Mouse (Mus musculus) myocyte (in vitro differentiated cells): ENCODE measurements around the gene Asic2. TPM values are rescaled to one million over a fixed set of nuclear protein-coding genes. Genes with fewer than 3 reads are reported as not detected.

ENCODE experiments used
- H3K27me3 ChIP-seq: one replicate; pipeline ENCODE4 v1.6.1; 2011; ENCODE audit not compliant: control insufficient read depth, insufficient read depth, insufficient read length
- H3K36me3 ChIP-seq: one replicate; pipeline ENCODE4 v1.6.1; 2011; ENCODE audit not compliant: control insufficient read depth, insufficient read depth
- H3K4me2 ChIP-seq: one replicate; pipeline ENCODE4 v1.6.1; 2011; ENCODE audit warnings: low read depth, control low read depth
- H3K4me3 ChIP-seq: one replicate; pipeline ENCODE4 v1.5.1; 2011; ENCODE audit warnings: mild to moderate bottlenecking, control low read depth, moderate library complexity
- H3K79me2 ChIP-seq: one replicate; pipeline ENCODE4 v1.6.1; 2011; ENCODE audit not compliant: control insufficient read depth, insufficient read depth
- H3ac ChIP-seq: one replicate; pipeline ENCODE4 v1.6.1; 2011; ENCODE audit not compliant: control insufficient read depth, insufficient read length
- CEBPB ChIP-seq: IDR thresholded peaks from 2 replicates; pipeline ENCODE4 v1.6.1; 2011; ENCODE audit warnings: mild to moderate bottlenecking, moderate library complexity; ENCODE audit not compliant: poor library complexity, insufficient read depth, severe bottlenecking
- E2F4 ChIP-seq: IDR thresholded peaks from one replicate; pipeline ENCODE4 v1.6.1; 2011; ENCODE audit warnings: mild to moderate bottlenecking, control low read depth, moderate library complexity; ENCODE audit not compliant: insufficient read depth
- MAX ChIP-seq: IDR thresholded peaks from one replicate; pipeline ENCODE4 v1.6.1; 2011; ENCODE audit warnings: low read depth, mild to moderate bottlenecking, control low read depth
- MYOD1 ChIP-seq, 3 experiments: IDR thresholded peaks; one replicate each; pipeline ENCODE4 v1.6.1; 2011; ENCODE audit warnings: control low read depth in 2 of 3, low read depth in 2 of 3, mild to moderate bottlenecking in 2 of 3, moderate library complexity in 1 of 3; ENCODE audit not compliant: insufficient read length in 2 of 3, control insufficient read depth in 1 of 3
- MYOG ChIP-seq, 3 experiments: IDR thresholded peaks; one replicate each; pipeline ENCODE4 v1.6.1; 2011; ENCODE audit warnings: control low read depth in 2 of 3, low read depth in 2 of 3, mild to moderate bottlenecking in 2 of 3; ENCODE audit not compliant: insufficient read length in 2 of 3, control insufficient read depth in 1 of 3, insufficient read depth in 1 of 3
- POLR2A ChIP-seq: IDR thresholded peaks from one replicate; pipeline ENCODE4 v1.6.1; 2011; ENCODE audit warnings: low read depth, mild to moderate bottlenecking, control low read depth, moderate library complexity; ENCODE audit not compliant: insufficient read length
- POLR2AphosphoS2 ChIP-seq: IDR thresholded peaks from one replicate; pipeline ENCODE4 v1.6.1; 2011; ENCODE audit warnings: low read depth, control low read depth; ENCODE audit not compliant: insufficient read length
- REST ChIP-seq: IDR thresholded peaks from one replicate; pipeline ENCODE4 v1.6.1; 2011; ENCODE audit warnings: mild to moderate bottlenecking, control low read depth, moderate library complexity; ENCODE audit not compliant: insufficient read depth, insufficient read length
- SRF ChIP-seq: IDR thresholded peaks from one replicate; pipeline ENCODE4 v1.6.1; 2011; ENCODE audit warnings: low read depth; ENCODE audit not compliant: control insufficient read depth, insufficient read length
- TCF12 ChIP-seq: IDR thresholded peaks from one replicate; pipeline ENCODE4 v1.6.1; 2011; ENCODE audit warnings: mild to moderate bottlenecking, control low read depth; ENCODE audit not compliant: poor library complexity, insufficient read depth, severe bottlenecking
- TCF3 ChIP-seq: IDR thresholded peaks from one replicate; pipeline ENCODE4 v1.6.1; 2011; ENCODE audit warnings: low read depth, control low read depth; ENCODE audit not compliant: insufficient read length
- USF1 ChIP-seq: IDR thresholded peaks from one replicate; pipeline ENCODE4 v1.6.1; 2011; ENCODE audit warnings: low read depth, mild to moderate bottlenecking, control low read depth, moderate library complexity
- polyA plus RNA-seq: library from polyadenylated mRNA; unstranded; fragments of >200 nt; fragmentation: generic; extraction: Trizol; gene quantifications from one replicate; pipeline ENCODE4 v1.2.1, GENCODE M21; 2012; ENCODE audit warnings: missing spikeins

Gene Asic2
- polyA plus RNA-seq, 1 experiment: not detected

DNA sequence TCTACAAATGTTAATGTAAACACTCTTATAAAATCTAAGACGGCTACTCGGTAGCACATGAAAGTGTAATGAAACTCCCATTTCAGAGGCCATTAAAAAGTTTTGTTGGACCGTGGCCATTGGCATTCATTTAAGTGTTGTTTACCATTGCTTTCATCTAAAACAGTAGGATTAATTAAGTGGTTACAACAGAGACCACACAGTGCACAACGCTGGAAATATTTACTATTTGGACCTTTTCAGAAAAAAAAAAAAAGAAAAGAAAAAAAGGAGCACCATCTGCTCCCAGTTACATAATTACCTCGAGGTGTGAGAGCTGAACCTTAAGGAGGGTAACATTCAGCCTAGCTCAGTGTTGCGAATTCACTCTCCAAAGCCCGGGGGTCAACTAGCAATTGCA lies 1122.8 kb downstream of the Asic2 start:
- Histone ChIP-seq H3K79me2 (no peaks in the 10 kb centered on the region), H3ac (no peak overlapping the region), H3K4me3 (no peak overlapping the region), H3K27me3 (peaks cover 26% of the 10 kb centered on the region), H3K4me2 (no peak overlapping the region), H3K36me3 (no peaks in the 10 kb centered on the region)
- no peak for TF ChIP-seq REST
- TF ChIP-seq MYOG (IDR thresholded peaks at IDR 0.05; ENCODE audit: control insufficient read depth in 1 of 3, insufficient read depth in 1 of 3, insufficient read length in 2 of 3, low read depth in 2 of 3): no peak
- no peak for TF ChIP-seq POLR2AphosphoS2
- TF ChIP-seq MYOD1 (IDR thresholded peaks at IDR 0.05; ENCODE audit: control insufficient read depth in 1 of 3, insufficient read length in 2 of 3, low read depth in 2 of 3): no peak
- TF ChIP-seq TCF12: no peak
- no peak for TF ChIP-seq SRF
- no peak for TF ChIP-seq POLR2A
- no peak for TF ChIP-seq TCF3
- no peak for TF ChIP-seq E2F4
- no peak for TF ChIP-seq CEBPB
- no peak for TF ChIP-seq USF1
- no peak for TF ChIP-seq MAX

DNA sequence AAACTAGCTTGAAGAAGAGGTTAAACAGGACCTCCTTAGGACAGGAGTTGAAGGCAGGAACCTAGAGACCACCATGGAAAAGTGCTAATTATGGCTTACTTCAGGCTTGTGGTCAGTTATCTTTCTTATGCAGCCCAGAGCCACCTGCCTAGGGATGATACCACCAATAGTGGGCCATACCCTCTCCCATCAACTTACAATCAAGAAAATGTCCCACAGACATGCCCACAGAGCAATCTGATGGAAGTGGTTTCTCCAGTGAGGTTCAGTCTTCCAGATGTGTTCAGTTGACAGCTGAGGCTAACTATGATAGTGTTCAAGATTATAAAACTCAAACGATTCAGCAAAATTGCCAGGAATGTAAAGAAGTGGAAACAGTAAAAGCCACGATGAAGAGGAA lies 1124.8 kb downstream of the Asic2 start:
- H3K4me2 ChIP-seq: no peak overlapping the region
- no peak overlapping the region for H3ac ChIP-seq

DNA sequence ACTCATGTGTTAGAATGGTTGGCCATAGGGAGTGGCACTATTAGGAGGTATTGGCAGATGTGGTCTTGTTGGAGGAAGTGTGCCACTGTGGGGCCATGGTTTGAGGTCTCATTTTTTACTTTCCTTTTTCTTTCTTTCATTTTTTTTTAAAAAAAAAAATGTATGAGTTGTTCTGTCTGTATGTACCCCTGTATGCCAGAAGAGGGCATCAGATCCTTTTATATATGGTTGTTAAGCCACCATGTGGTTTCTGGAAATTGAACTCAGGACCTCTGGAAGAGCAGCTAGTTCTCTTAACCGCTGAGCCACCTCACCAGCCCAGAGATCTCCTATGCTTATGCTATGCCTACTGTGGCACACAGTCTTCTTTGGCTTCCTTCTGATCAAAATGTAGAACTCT lies 1129.5 kb downstream of the Asic2 start:
- H3K36me3 ChIP-seq: no peaks in the 10 kb centered on the region
- H3K4me3 ChIP-seq: no peak overlapping the region
- no peaks in the 10 kb centered on the region for H3K79me2 ChIP-seq
- H3K4me2 ChIP-seq: no peak overlapping the region
- peaks cover 14% of the 10 kb centered on the region for H3K27me3 ChIP-seq
- no peak for TF ChIP-seq TCF12
- no peak for TF ChIP-seq E2F4
- TF ChIP-seq POLR2AphosphoS2: no peak
- TF ChIP-seq USF1: no peak
- TF ChIP-seq MAX: no peak
- TF ChIP-seq CEBPB: no peak
- no peak for TF ChIP-seq MYOD1 (IDR thresholded peaks at IDR 0.05; ENCODE audit: control insufficient read depth in 1 of 3, insufficient read length in 2 of 3, low read depth in 2 of 3)
- no peak for TF ChIP-seq MYOG (IDR thresholded peaks at IDR 0.05; ENCODE audit: control insufficient read depth in 1 of 3, insufficient read depth in 1 of 3, insufficient read length in 2 of 3, low read depth in 2 of 3)
- TF ChIP-seq SRF: no peak
- no peak for TF ChIP-seq REST
- no peak for TF ChIP-seq TCF3
- no peak for TF ChIP-seq POLR2A
- H3ac ChIP-seq: no peak overlapping the region

More for the DNA sequence above, 1124.8 kb downstream of the Asic2 start:
- TF ChIP-seq POLR2A (no peak), TCF12 (no peak), E2F4 (no peak), USF1 (no peak), MAX (no peak), POLR2AphosphoS2 (no peak), SRF (no peak), REST (no peak), MYOG (IDR thresholded peaks at IDR 0.05; ENCODE audit: control insufficient read depth in 1 of 3, insufficient read depth in 1 of 3, insufficient read length in 2 of 3, low read depth in 2 of 3) (no peak), CEBPB (no peak), TCF3 (no peak), MYOD1 (IDR thresholded peaks at IDR 0.05; ENCODE audit: control insufficient read depth in 1 of 3, insufficient read length in 2 of 3, low read depth in 2 of 3) (no peak)
- Histone ChIP-seq H3K4me3 (no peak overlapping the region), H3K27me3 (peaks cover 26% of the 10 kb centered on the region), H3K36me3 (no peaks in the 10 kb centered on the region), H3K79me2 (no peaks in the 10 kb centered on the region)

DNA sequence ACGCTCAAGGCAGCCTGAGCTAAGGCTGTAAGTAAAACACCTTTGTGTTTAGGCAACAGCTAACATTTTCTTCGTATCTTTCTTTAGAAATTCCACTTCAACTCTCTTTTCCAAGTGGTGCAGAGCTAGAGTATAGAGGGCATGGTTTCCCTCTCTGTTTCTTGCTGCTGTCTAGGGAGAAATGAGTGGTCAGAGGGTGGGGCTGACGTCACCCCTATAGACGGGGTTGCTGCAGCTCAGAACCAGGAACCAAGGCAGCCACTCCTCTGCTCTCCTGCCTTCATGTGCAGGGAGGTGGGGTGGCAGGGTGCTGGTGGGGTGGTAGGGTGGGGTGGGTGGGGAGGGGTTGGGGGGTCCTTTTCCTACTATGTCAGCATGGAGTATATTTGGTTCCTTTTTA lies 1132.4 kb downstream of the Asic2 start:
- no peaks in the 10 kb centered on the region for H3K36me3 ChIP-seq

DNA sequence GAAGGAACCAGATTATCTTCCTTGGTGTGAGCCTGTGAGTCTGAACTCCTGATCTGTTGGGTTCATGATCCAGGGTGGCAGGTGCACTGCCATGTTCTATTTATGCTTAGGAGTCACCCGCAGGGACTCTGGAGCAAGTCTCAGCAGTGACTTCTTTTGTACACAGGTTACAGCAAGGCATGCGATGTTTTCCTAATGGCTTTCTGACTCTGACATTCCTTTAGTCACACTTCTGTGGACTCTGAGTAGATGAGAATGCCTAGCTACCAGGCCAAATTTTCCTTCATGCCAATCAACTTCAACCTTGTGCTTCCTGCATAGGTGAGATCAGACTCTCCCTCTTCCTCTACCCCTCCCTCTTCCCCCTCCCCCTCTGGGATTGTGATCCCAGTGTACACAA lies 1132.9 kb downstream of the Asic2 start:
- Histone ChIP-seq H3K27me3 (peaks cover 16% of the 10 kb centered on the region), H3K4me2 (no peak overlapping the region), H3ac (no peak overlapping the region), H3K79me2 (no peaks in the 10 kb centered on the region), H3K36me3 (no peaks in the 10 kb centered on the region), H3K4me3 (no peak overlapping the region)
- no peak for TF ChIP-seq CEBPB
- no peak for TF ChIP-seq TCF12
- no peak for TF ChIP-seq E2F4
- no peak for TF ChIP-seq USF1
- no peak for TF ChIP-seq SRF
- no peak for TF ChIP-seq MYOG (IDR thresholded peaks at IDR 0.05; ENCODE audit: control insufficient read depth in 1 of 3, insufficient read depth in 1 of 3, insufficient read length in 2 of 3, low read depth in 2 of 3)
- TF ChIP-seq REST: no peak
- TF ChIP-seq TCF3: no peak
- no peak for TF ChIP-seq MYOD1 (IDR thresholded peaks at IDR 0.05; ENCODE audit: control insufficient read depth in 1 of 3, insufficient read length in 2 of 3, low read depth in 2 of 3)
- TF ChIP-seq POLR2AphosphoS2: no peak
- TF ChIP-seq POLR2A: no peak
- no peak for TF ChIP-seq MAX

More for the DNA sequence above, 1132.4 kb downstream of the Asic2 start:
- no peak overlapping the region for H3K4me2 ChIP-seq
- TF ChIP-seq MYOG (IDR thresholded peaks at IDR 0.05; ENCODE audit: control insufficient read depth in 1 of 3, insufficient read depth in 1 of 3, insufficient read length in 2 of 3, low read depth in 2 of 3) (no peak), CEBPB (no peak), MYOD1 (IDR thresholded peaks at IDR 0.05; ENCODE audit: control insufficient read depth in 1 of 3, insufficient read length in 2 of 3, low read depth in 2 of 3) (no peak), MAX (no peak), SRF (no peak), POLR2A (no peak), USF1 (no peak), REST (no peak), POLR2AphosphoS2 (no peak)
- H3K79me2 ChIP-seq: no peaks in the 10 kb centered on the region
- H3K4me3 ChIP-seq: no peak overlapping the region
- peaks cover 16% of the 10 kb centered on the region for H3K27me3 ChIP-seq
- H3ac ChIP-seq: no peak overlapping the region

Other genes starting within 250 kb of the Asic2 start
- gene 5530401A14Rik, start 107.8 kb downstream of the Asic2 start, polyA plus RNA-seq: not detected
- gene Ccl2, start 67.1 kb upstream of the Asic2 start, polyA plus RNA-seq: 5.2 TPM
- not detected for gene Gm17268, start 70.1 kb upstream of the Asic2 start, polyA plus RNA-seq
- gene Ccl7, start 77.3 kb upstream of the Asic2 start, polyA plus RNA-seq: 6.0 TPM
- gene Ccl11, start 89.4 kb upstream of the Asic2 start, polyA plus RNA-seq: not detected
- not detected for gene Ccl12, start 133.4 kb upstream of the Asic2 start, polyA plus RNA-seq
- gene Ccl8, start 146.7 kb upstream of the Asic2 start, polyA plus RNA-seq: 1.3 TPM